Comparison of ENCODE assay signal across 8 mouse cellular contexts in the genomic region with DNA sequence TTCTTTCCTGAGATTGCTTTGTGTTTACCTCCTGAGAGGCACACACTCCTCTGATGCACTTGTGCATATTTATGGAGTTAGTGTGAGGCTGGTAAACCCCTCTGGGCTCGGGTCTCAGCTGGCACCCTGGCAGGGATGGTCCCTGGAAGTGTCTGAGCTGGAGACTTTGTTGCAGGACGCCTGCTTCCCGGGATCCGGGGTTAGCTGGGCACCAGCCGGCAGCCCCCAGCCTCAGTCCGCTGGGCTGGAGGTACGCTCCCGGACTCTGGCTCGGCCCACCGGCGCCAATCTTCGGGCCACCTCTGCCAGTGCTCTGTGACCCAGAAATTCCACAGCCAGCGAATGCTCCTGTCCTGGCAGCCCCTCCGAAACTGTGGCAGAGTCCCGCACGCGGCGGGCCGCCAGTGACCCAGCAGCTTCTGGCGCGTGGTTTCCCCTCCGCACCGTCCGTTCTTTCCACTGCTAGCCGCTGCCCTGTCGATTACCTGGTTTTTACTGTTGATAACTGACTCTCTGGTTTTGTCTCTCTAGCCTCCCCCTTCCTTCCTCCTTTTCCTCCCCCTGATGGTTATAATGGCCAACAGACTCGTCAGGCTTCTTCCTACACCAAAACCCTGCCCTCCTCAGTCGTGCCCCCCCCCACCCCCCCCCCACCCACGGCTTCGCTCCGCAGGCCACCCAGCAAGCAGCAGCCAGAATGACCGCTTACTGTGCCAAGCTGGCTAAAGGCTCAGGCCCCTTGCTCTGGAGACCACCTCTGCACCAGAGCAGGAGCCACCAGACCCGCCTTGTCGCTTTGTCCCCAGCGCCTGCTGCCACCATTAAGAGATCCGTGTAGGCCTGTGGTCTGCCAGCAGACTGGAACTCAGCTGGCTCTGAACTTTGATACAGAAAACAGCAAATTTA. TPM values are rescaled to one million over a fixed set of nuclear protein-coding genes. Genes with fewer than 3 reads are reported as not detected.
A peak's percentile ranks its signal among the peaks of the same experiment; 100 is the strongest.
DNase-seq lines count a peak whose midpoint lies in the region; ATAC-seq lines count a peak whose summit lies in the region.

No protein-coding gene starts in this region.

- peak; percentile 3 for DNase-seq in CD4-positive, CD25-positive, alpha-beta regulatory T cell, adult 2 months (ENCODE audit: low read depth, low spot score)
- peak; percentile 4 for DNase-seq in ovary, adult 18-20 months (ENCODE audit: low spot score)
- no peak for DNase-seq in ovary, postnatal 14 days (ENCODE audit: low spot score)
- DNase-seq in heart, embryonic 10.5 days (ENCODE audit: low spot score) = peak; percentile 78
- peak; percentile 87 for DNase-seq in midbrain, embryonic 11.5 days (ENCODE audit: low spot score, missing footprints)
- no peak for DNase-seq in c-Kit-positive CD71-positive TER-119-positive erythroid progenitor cells, embryonic 14.5 days (ENCODE audit: low spot score)

- no peaks in the 10 kb centered on the region for H3K9me3 ChIP-seq in heart, embryonic 10.5 days
- H3K9me3 ChIP-seq in kidney, embryonic 15.5 days (replicated peaks) = no peaks in the 10 kb centered on the region
- H3K9me3 ChIP-seq in midbrain, embryonic 11.5 days (ENCODE audit: control insufficient read depth, low read length) = no peaks in the 10 kb centered on the region

- H3K4me2 ChIP-seq in kidney, embryonic 15.5 days = peak overlapping the region; percentile 96
- peak overlapping the region; percentile 87 for H3K4me2 ChIP-seq in midbrain, embryonic 11.5 days

- no peaks in the 10 kb centered on the region for H3K36me3 ChIP-seq in heart, embryonic 10.5 days
- no peaks in the 10 kb centered on the region for H3K36me3 ChIP-seq in kidney, embryonic 15.5 days
- H3K36me3 ChIP-seq in midbrain, embryonic 11.5 days (ENCODE audit: control insufficient read depth, insufficient read depth, low read length) = no peaks in the 10 kb centered on the region

- H3K4me3 ChIP-seq in heart, embryonic 10.5 days = peak overlapping the region; percentile 73
- peak overlapping the region; percentile 52 for H3K4me3 ChIP-seq in kidney, embryonic 15.5 days (replicated peaks)
- peak overlapping the region; percentile 43 for H3K4me3 ChIP-seq in midbrain, embryonic 11.5 days (ENCODE audit: low read depth, low read length)

- H3K27me3 ChIP-seq in heart, embryonic 10.5 days (ENCODE audit: insufficient read depth, poor library complexity, severe bottlenecking) = no peaks in the 10 kb centered on the region
- 0 out of 2 replicates have a peak, but pooled peaks cover 2% of the 10 kb centered on the region for H3K27me3 ChIP-seq in kidney, embryonic 15.5 days
- peaks cover 27% of the 10 kb centered on the region for H3K27me3 ChIP-seq in midbrain, embryonic 11.5 days (ENCODE audit: control insufficient read depth, insufficient read depth, low read length)

- ATAC-seq in CD4-positive, CD25-positive, alpha-beta regulatory T cell, adult 4 months = no peak
- peak; percentile 78 for ATAC-seq in kidney, embryonic 15.5 days (replicated peaks; ENCODE audit: low FRiP score)
- ATAC-seq in midbrain, embryonic 11.5 days (ENCODE audit: low FRiP score) = peak; percentile 73

- H3K9ac ChIP-seq in kidney, embryonic 15.5 days = peak overlapping the region; percentile 59
- H3K9ac ChIP-seq in midbrain, embryonic 11.5 days (ENCODE audit: low read length) = peak overlapping the region; percentile 73

- WGBS in heart, embryonic 10.5 days = 2% methylated on average over 32 of the region's 36 CpGs
- WGBS in kidney, embryonic 15.5 days = 2% methylated on average over 36 of the region's 36 CpGs
- under 1% methylated on average over 36 of the region's 36 CpGs for WGBS in midbrain, embryonic 11.5 days

- H3K4me1 ChIP-seq in heart, embryonic 10.5 days = peaks cover 14% of the 10 kb centered on the region
- peaks cover 18% of the 10 kb centered on the region for H3K4me1 ChIP-seq in kidney, embryonic 15.5 days
- peaks cover 8% of the 10 kb centered on the region; the same call in 1 of the 2 replicates for H3K4me1 ChIP-seq in midbrain, embryonic 11.5 days (ENCODE audit: control insufficient read depth, insufficient read depth, low read length)

- H3K27ac ChIP-seq in heart, embryonic 10.5 days = peak overlapping the region; percentile 89
- H3K27ac ChIP-seq in kidney, embryonic 15.5 days = peak overlapping the region; percentile 70
- no peak overlapping the region for H3K27ac ChIP-seq in midbrain, embryonic 11.5 days (ENCODE audit: low read depth, low read length)

RNA-seq across cellular contexts. Expression of a gene that starts 26.3 kb away (rescaled TPM):
- polyA plus RNA-seq in CD4-positive, CD25-positive, alpha-beta regulatory T cell, adult 4 months (2017; shearing (Covaris generic)) = 1 to 10 TPM; 7.6 to 8.0 TPM
- polyA plus RNA-seq in heart, embryonic 10.5 days (2016; fragmentation: Nextera tagmentation; extraction: Ambion mirVana) = 44.0 and 44.5 TPM in 2 replicates
- polyA plus RNA-seq in kidney, embryonic 15.5 days (2015; fragmentation: Nextera tagmentation; extraction: Ambion mirVana) = 32.7 and 35.4 TPM in 2 replicates
- polyA plus RNA-seq in midbrain, embryonic 11.5 days (2014; fragmentation: Nextera tagmentation; extraction: Ambion mirVana) = 42.4 and 44.5 TPM in 2 replicates

Comparison
In these comparisons a context has a peak if more than half of its experiments do, and no peak if none do; other contexts are left out.
1. DNase-seq: peak in CD4-positive, CD25-positive, alpha-beta regulatory T cell, adult 2 months (single experiment), ovary, adult 18-20 months (single experiment), heart, embryonic 10.5 days (single experiment) and midbrain, embryonic 11.5 days (single experiment); none in ovary, postnatal 14 days (single experiment) and c-Kit-positive CD71-positive TER-119-positive erythroid progenitor cells, embryonic 14.5 days (single experiment).
2. Peak in every context shown above with its lines, with median percentiles within 50 percentile points of each other: H3K4me3 ChIP-seq.